ENCODE assay signal across 11 mouse cellular contexts in genomic region chr2:71031973-71032794, GRCm38 (mm10). TPM values are rescaled to one million over a fixed set of nuclear protein-coding genes. Genes with fewer than 3 reads are reported as not detected.
A peak's percentile ranks its signal among the peaks of the same experiment; 100 is the strongest.
DNase-seq lines count a peak whose midpoint lies in the region; ATAC-seq lines count a peak whose summit lies in the region.
"Had no signal": no experiment of that assay in that cellular context is flagged by ENCODE, and none has a peak within 500 bp of the region (broad histone marks: within the 10 kb centered on the region; RNA-seq: fewer than 3 reads in every experiment).

No protein-coding gene starts in this region.

- H3K9ac ChIP-seq in hindbrain, embryonic 12.5 days = no peak overlapping the region
- H3K9ac ChIP-seq in intestine, embryonic 15.5 days = no peak overlapping the region

- H3K4me3 ChIP-seq in hindbrain, embryonic 12.5 days = no peak overlapping the region
- H3K4me3 ChIP-seq in hindbrain, embryonic 10.5 days = no peak overlapping the region
- no peak overlapping the region for H3K4me3 ChIP-seq in intestine, embryonic 15.5 days (replicated peaks)
- H3K4me3 ChIP-seq: gastrocnemius, adult 2 months had no signal

- no peak for ATAC-seq in hindbrain, embryonic 12.5 days (ENCODE audit: low FRiP score)
- ATAC-seq in megakaryocyte progenitor cell, adult 5-6 weeks (replicated peaks; ENCODE audit: poor library complexity) = peak; percentile 83
- ATAC-seq in intestine, embryonic 15.5 days = no peak

- peak overlapping the region; percentile 45 for H3K27ac ChIP-seq in hindbrain, embryonic 12.5 days
- H3K27ac ChIP-seq in hindbrain, embryonic 10.5 days = no peak overlapping the region
- no peak overlapping the region for H3K27ac ChIP-seq in intestine, embryonic 15.5 days
- H3K27ac ChIP-seq: gastrocnemius, adult 2 months had no signal

- peaks cover 27% of the 10 kb centered on the region for H3K4me1 ChIP-seq in hindbrain, embryonic 12.5 days
- H3K4me1 ChIP-seq in hindbrain, embryonic 10.5 days (replicated peaks) = peaks cover 18% of the 10 kb centered on the region
- no peaks in the 10 kb centered on the region; the same call in 1 of the 2 replicates for H3K4me1 ChIP-seq in intestine, embryonic 15.5 days (replicated peaks)

- H3K9me3 ChIP-seq in hindbrain, embryonic 12.5 days (replicated peaks) = no peaks in the 10 kb centered on the region
- H3K9me3 ChIP-seq in hindbrain, embryonic 10.5 days = no peaks in the 10 kb centered on the region
- H3K9me3 ChIP-seq in intestine, embryonic 15.5 days = no peaks in the 10 kb centered on the region

- 73% methylated on average over 18 of the region's 18 CpGs for WGBS in hindbrain, embryonic 12.5 days
- WGBS in hindbrain, embryonic 10.5 days = 87% methylated on average over 18 of the region's 18 CpGs
- 71% methylated on average over 18 of the region's 18 CpGs for WGBS in intestine, embryonic 15.5 days

- no peaks in the 10 kb centered on the region for H3K27me3 ChIP-seq in hindbrain, embryonic 12.5 days
- H3K27me3 ChIP-seq in hindbrain, embryonic 10.5 days (ENCODE audit: insufficient read depth, poor library complexity, severe bottlenecking) = no peaks in the 10 kb centered on the region
- H3K27me3 ChIP-seq in intestine, embryonic 15.5 days (replicated peaks) = no peaks in the 10 kb centered on the region

- no peak for DNase-seq in hindbrain, embryonic 10.5 days (ENCODE audit: low spot score)
- DNase-seq in thymus, postnatal 0 days (ENCODE audit: low spot score) = peak; percentile 69
- no peak for DNase-seq in thymus, adult 18-20 months
- DNase-seq in kidney, postnatal 36 days = no peak
- DNase-seq in cerebellum, adult 9-11 months = no peak
- DNase-seq: adrenal gland, adult 2 months; gastrocnemius, adult 2 months; layer of hippocampus, postnatal 36 days had no signal

- no peak overlapping the region for H3K4me2 ChIP-seq in hindbrain, embryonic 12.5 days (replicated peaks)
- H3K4me2 ChIP-seq in intestine, embryonic 15.5 days (replicated peaks) = no peak overlapping the region

- no peaks in the 10 kb centered on the region for H3K36me3 ChIP-seq in hindbrain, embryonic 12.5 days
- H3K36me3 ChIP-seq in hindbrain, embryonic 10.5 days = no peaks in the 10 kb centered on the region
- no peaks in the 10 kb centered on the region for H3K36me3 ChIP-seq in intestine, embryonic 15.5 days

RNA-seq across cellular contexts. Expression of gene Dcaf17, which starts 22.9 kb away (rescaled TPM):
- polyA plus RNA-seq in hindbrain, embryonic 12.5 days (2016; fragmentation: Nextera tagmentation; extraction: Ambion mirVana) = 36.7 and 38.4 TPM in 2 replicates
- 39.1 and 44.6 TPM in 2 replicates for polyA plus RNA-seq in hindbrain, embryonic 10.5 days (2016; fragmentation: Nextera tagmentation; extraction: Ambion mirVana)
- polyA plus RNA-seq in thymus, postnatal 0 days (2015; fragmentation: Nextera tagmentation; extraction: Ambion mirVana) = 41.0 and 47.7 TPM in 2 replicates
- total RNA-seq in megakaryocyte progenitor cell, adult 5-6 weeks (2015) = 9.4 and 9.6 TPM in 2 replicates
- 15.1 and 28.8 TPM in 2 replicates for total RNA-seq in megakaryocyte progenitor cell, adult 5-6 weeks (2017)
- 38.3 and 43.0 TPM in 2 replicates for polyA plus RNA-seq in intestine, embryonic 15.5 days (2015; fragmentation: Nextera tagmentation; extraction: Ambion mirVana)

RNA-seq across cellular contexts. Expression of gene Mettl8, which starts 23.2 kb away (rescaled TPM):
- polyA plus RNA-seq in hindbrain, embryonic 12.5 days (2016; fragmentation: Nextera tagmentation; extraction: Ambion mirVana) = 19.2 and 19.9 TPM in 2 replicates
- 21.0 and 22.3 TPM in 2 replicates for polyA plus RNA-seq in hindbrain, embryonic 10.5 days (2016; fragmentation: Nextera tagmentation; extraction: Ambion mirVana)
- polyA plus RNA-seq in thymus, postnatal 0 days (2015; fragmentation: Nextera tagmentation; extraction: Ambion mirVana) = 23.7 and 25.4 TPM in 2 replicates
- total RNA-seq in megakaryocyte progenitor cell, adult 5-6 weeks (2015) = 26.8 and 37.1 TPM in 2 replicates
- total RNA-seq in megakaryocyte progenitor cell, adult 5-6 weeks (2017) = 17.5 and 27.8 TPM in 2 replicates
- 12.5 and 15.1 TPM in 2 replicates for polyA plus RNA-seq in intestine, embryonic 15.5 days (2015; fragmentation: Nextera tagmentation; extraction: Ambion mirVana)
